Mouse (Mus musculus): Measurements from ENCODE around the gene Stk32b. TPM values are rescaled to one million over a fixed set of nuclear protein-coding genes. Genes with fewer than 3 reads are reported as not detected.

The Stk32b gene
- polyA plus RNA-seq, 1 experiment, result not detected

DNA sequence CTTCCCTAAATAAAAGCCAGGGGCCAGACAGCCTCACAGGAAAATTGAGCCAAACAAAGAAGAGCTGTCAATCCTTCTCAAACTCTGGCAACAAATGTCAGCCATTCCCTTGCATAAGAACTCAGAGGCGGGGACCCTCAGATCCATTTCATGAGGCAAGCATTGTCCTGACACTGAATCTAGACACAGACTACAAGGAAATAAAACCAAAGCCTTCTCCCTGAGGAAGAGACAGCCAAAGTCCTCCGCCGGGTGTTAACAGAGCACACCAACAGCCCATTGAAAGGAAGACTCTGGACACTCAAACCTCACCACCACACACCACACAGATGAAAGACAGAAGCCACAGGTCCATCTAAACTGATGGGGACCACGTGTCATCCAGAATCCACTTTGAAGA, 57.8 kb downstream of the Stk32b start:
- Histone ChIP-seq H3K79me2 (ENCODE audit: control insufficient read depth, insufficient read depth) (no peaks in the 10 kb centered on the region), H3K4me3 (ENCODE audit: insufficient read depth, poor library complexity, severe bottlenecking) (no peak overlapping the region), H3ac (ENCODE audit: control insufficient read depth, insufficient read length, low read depth) (no peak overlapping the region), H3K36me3 (ENCODE audit: control insufficient read depth, insufficient read depth) (no peaks in the 10 kb centered on the region), H3K27me3 (ENCODE audit: control insufficient read depth, insufficient read depth, insufficient read length) (peaks cover 61% of the 10 kb centered on the region), H3K79me3 (ENCODE audit: low read depth) (no peaks in the 10 kb centered on the region)
- no peak for TF ChIP-seq CTCF (IDR thresholded peaks at IDR 0.05; ENCODE audit: control insufficient read depth, insufficient read depth, insufficient read length)
- no peak for TF ChIP-seq FOSL1 (IDR thresholded peaks at IDR 0.05; ENCODE audit: insufficient read depth, low read length, poor library complexity, severe bottlenecking)
- no peak for TF ChIP-seq CEBPB (IDR thresholded peaks at IDR 0.05; ENCODE audit: low read depth)
- no peak for TF ChIP-seq USF1 (IDR thresholded peaks at IDR 0.05; ENCODE audit: low read depth)
- no peak for TF ChIP-seq MAX (IDR thresholded peaks at IDR 0.05)
- no peak for TF ChIP-seq MYOG (IDR thresholded peaks at IDR 0.05; ENCODE audit: control insufficient read depth, extremely low read depth, insufficient read length)
- no peak for TF ChIP-seq MYOD1 (IDR thresholded peaks at IDR 0.05; ENCODE audit: control insufficient read depth, insufficient read length, low read depth)

- no peaks in the 10 kb centered on the region for H3K36me3 ChIP-seq (ENCODE audit: control insufficient read depth, insufficient read depth)
- no peaks in the 10 kb centered on the region for H3K79me3 ChIP-seq (ENCODE audit: low read depth)
- peaks cover 54% of the 10 kb centered on the region for H3K27me3 ChIP-seq (ENCODE audit: control insufficient read depth, insufficient read depth, insufficient read length)
- no peak overlapping the region for H3ac ChIP-seq (ENCODE audit: control insufficient read depth, insufficient read length, low read depth)
- TF ChIP-seq MYOD1 (IDR thresholded peaks at IDR 0.05; ENCODE audit: control insufficient read depth, insufficient read length, low read depth), result no peak
- no peak for TF ChIP-seq CEBPB (IDR thresholded peaks at IDR 0.05; ENCODE audit: low read depth)
- no peak for TF ChIP-seq CTCF (IDR thresholded peaks at IDR 0.05; ENCODE audit: control insufficient read depth, insufficient read depth, insufficient read length)
- no peak for TF ChIP-seq FOSL1 (IDR thresholded peaks at IDR 0.05; ENCODE audit: insufficient read depth, low read length, poor library complexity, severe bottlenecking)
- no peak for TF ChIP-seq USF1 (IDR thresholded peaks at IDR 0.05; ENCODE audit: low read depth)
- TF ChIP-seq MAX (IDR thresholded peaks at IDR 0.05), result no peak
- no peak for TF ChIP-seq MYOG (IDR thresholded peaks at IDR 0.05; ENCODE audit: control insufficient read depth, extremely low read depth, insufficient read length)
- no peak overlapping the region for H3K4me3 ChIP-seq (ENCODE audit: insufficient read depth, poor library complexity, severe bottlenecking)
- H3K79me2 ChIP-seq (ENCODE audit: control insufficient read depth, insufficient read depth), result no peaks in the 10 kb centered on the region
These were observed 59.2 kb downstream of the Stk32b start for GRCm38 (mm10) chr5:37657741-37658140.

DNA sequence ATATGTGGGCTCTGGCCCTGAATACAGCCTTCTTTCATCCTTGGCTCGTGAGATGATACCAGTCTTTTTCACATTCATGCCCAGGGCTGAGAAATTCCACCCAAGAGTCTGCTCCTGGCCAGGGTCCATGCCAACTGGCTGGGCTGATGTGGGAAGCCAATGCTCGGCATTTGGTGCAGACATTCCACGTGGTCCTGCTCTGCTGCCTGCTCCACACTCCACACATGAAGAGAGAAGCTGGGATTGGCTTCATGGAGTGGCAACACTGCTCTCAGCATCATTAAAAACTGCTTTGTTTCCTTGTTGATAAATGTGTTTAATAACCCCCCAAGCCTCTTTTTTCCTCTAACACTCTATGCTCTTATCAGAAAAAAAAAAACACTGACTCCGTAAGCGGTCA, 61.8 kb downstream of the Stk32b start:
- Histone ChIP-seq H3K36me3 (ENCODE audit: control insufficient read depth, insufficient read depth) (no peaks in the 10 kb centered on the region), H3K79me2 (ENCODE audit: control insufficient read depth, insufficient read depth) (no peaks in the 10 kb centered on the region), H3K27me3 (ENCODE audit: control insufficient read depth, insufficient read depth, insufficient read length) (peaks cover 37% of the 10 kb centered on the region), H3ac (ENCODE audit: control insufficient read depth, insufficient read length, low read depth) (no peak overlapping the region), H3K79me3 (ENCODE audit: low read depth) (no peaks in the 10 kb centered on the region), H3K4me3 (ENCODE audit: insufficient read depth, poor library complexity, severe bottlenecking) (no peak overlapping the region)
- TF ChIP-seq CTCF (IDR thresholded peaks at IDR 0.05; ENCODE audit: control insufficient read depth, insufficient read depth, insufficient read length) (no peak), MYOD1 (IDR thresholded peaks at IDR 0.05; ENCODE audit: control insufficient read depth, insufficient read length, low read depth) (no peak), USF1 (IDR thresholded peaks at IDR 0.05; ENCODE audit: low read depth) (no peak), MYOG (IDR thresholded peaks at IDR 0.05; ENCODE audit: control insufficient read depth, extremely low read depth, insufficient read length) (no peak), MAX (IDR thresholded peaks at IDR 0.05) (no peak), FOSL1 (IDR thresholded peaks at IDR 0.05; ENCODE audit: insufficient read depth, low read length, poor library complexity, severe bottlenecking) (no peak), CEBPB (IDR thresholded peaks at IDR 0.05; ENCODE audit: low read depth) (no peak)

DNA sequence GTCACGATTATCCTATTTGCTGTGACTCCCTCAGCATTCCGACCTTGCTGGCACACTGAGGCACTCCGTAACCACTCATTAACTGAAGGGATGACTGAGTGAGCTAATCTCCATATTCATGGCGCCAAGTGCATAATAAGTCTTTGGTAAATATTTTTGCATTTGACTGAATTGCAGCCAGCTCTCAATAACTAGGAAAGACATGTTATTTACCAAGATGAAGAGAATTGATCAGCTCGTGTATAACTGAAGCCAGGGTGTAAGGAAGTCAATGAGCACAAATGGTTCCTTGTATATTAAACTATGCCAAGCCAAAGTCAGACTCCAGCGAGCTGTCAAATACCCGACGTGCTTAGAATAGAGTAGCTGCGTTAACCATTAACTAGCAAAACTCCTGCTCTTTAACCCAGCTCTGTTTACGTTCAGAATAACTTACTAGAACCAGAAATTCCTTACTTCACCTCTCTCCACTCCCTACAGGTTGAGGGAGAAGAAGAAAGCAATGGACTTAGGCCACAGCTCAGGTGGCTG, 66.2 kb downstream of the Stk32b start:
- TF ChIP-seq MYOG (IDR thresholded peaks at IDR 0.05; ENCODE audit: control insufficient read depth, extremely low read depth, insufficient read length), result no peak
- no peak for TF ChIP-seq MAX (IDR thresholded peaks at IDR 0.05)
- TF ChIP-seq CEBPB (IDR thresholded peaks at IDR 0.05; ENCODE audit: low read depth), result no peak
- TF ChIP-seq MYOD1 (IDR thresholded peaks at IDR 0.05; ENCODE audit: control insufficient read depth, insufficient read length, low read depth), result no peak
- no peak for TF ChIP-seq FOSL1 (IDR thresholded peaks at IDR 0.05; ENCODE audit: insufficient read depth, low read length, poor library complexity, severe bottlenecking)
- no peak for TF ChIP-seq USF1 (IDR thresholded peaks at IDR 0.05; ENCODE audit: low read depth)
- no peak for TF ChIP-seq CTCF (IDR thresholded peaks at IDR 0.05; ENCODE audit: control insufficient read depth, insufficient read depth, insufficient read length)
- H3K79me3 ChIP-seq (ENCODE audit: low read depth), result no peaks in the 10 kb centered on the region
- no peaks in the 10 kb centered on the region for H3K36me3 ChIP-seq (ENCODE audit: control insufficient read depth, insufficient read depth)
- no peak overlapping the region for H3K4me3 ChIP-seq (ENCODE audit: insufficient read depth, poor library complexity, severe bottlenecking)
- no peaks in the 10 kb centered on the region for H3K27me3 ChIP-seq (ENCODE audit: control insufficient read depth, insufficient read depth, insufficient read length)
- H3ac ChIP-seq (ENCODE audit: control insufficient read depth, insufficient read length, low read depth), result no peak overlapping the region
- H3K79me2 ChIP-seq (ENCODE audit: control insufficient read depth, insufficient read depth), result no peaks in the 10 kb centered on the region

DNA sequence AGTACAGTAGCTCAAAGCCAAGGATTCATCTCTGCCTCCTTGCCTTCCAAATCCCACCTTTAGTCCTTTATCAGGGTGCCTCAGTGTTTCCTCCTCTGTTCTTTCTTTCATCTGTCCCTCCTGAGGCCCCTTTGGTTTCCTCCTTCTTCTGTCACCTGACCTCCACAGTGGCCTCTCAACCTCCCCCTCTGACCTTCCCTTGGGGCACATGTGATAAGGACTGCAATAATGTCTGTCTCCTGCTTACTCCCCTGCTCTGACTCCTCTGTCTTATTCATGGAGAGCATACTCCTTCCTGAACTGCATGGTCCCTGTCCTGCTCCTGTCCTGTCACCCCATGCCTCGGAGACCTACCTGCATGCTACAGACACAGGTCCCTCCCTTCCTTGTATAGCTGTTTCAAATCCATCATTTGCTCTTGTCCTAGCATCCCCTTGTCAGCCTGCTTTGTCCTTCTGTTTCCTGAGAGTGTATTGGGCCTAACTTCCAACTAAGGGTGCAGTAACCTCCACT, 66.8 kb downstream of the Stk32b start:
- H3K27me3 ChIP-seq (ENCODE audit: control insufficient read depth, insufficient read depth, insufficient read length), result no peaks in the 10 kb centered on the region
- no peak overlapping the region for H3ac ChIP-seq (ENCODE audit: control insufficient read depth, insufficient read length, low read depth)
- no peak overlapping the region for H3K4me3 ChIP-seq (ENCODE audit: insufficient read depth, poor library complexity, severe bottlenecking)
- H3K79me2 ChIP-seq (ENCODE audit: control insufficient read depth, insufficient read depth), result no peaks in the 10 kb centered on the region
- no peak for TF ChIP-seq MAX (IDR thresholded peaks at IDR 0.05)
- TF ChIP-seq MYOG (IDR thresholded peaks at IDR 0.05; ENCODE audit: control insufficient read depth, extremely low read depth, insufficient read length), result no peak
- TF ChIP-seq CTCF (IDR thresholded peaks at IDR 0.05; ENCODE audit: control insufficient read depth, insufficient read depth, insufficient read length), result no peak
- no peak for TF ChIP-seq MYOD1 (IDR thresholded peaks at IDR 0.05; ENCODE audit: control insufficient read depth, insufficient read length, low read depth)
- TF ChIP-seq FOSL1 (IDR thresholded peaks at IDR 0.05; ENCODE audit: insufficient read depth, low read length, poor library complexity, severe bottlenecking), result no peak
- no peak for TF ChIP-seq USF1 (IDR thresholded peaks at IDR 0.05; ENCODE audit: low read depth)
- TF ChIP-seq CEBPB (IDR thresholded peaks at IDR 0.05; ENCODE audit: low read depth), result no peak
- no peaks in the 10 kb centered on the region for H3K79me3 ChIP-seq (ENCODE audit: low read depth)
- H3K36me3 ChIP-seq (ENCODE audit: control insufficient read depth, insufficient read depth), result no peaks in the 10 kb centered on the region

Measured in C2C12 (cell line).